Mouse (Mus musculus) neutrophil, adult 65 days (primary cell): ENCODE results near the gene Grip2. TPM values are rescaled to one million over a fixed set of nuclear protein-coding genes. Genes with fewer than 3 reads are reported as not detected.

ENCODE experiments used
- total RNA-seq: library from RNA; stranded (reverse); gene quantifications from 2 replicates; pipeline ENCODE4 v1.2.4, GENCODE M21; 2023

The Grip2 gene
- not detected in 2 replicates for total RNA-seq

GRCm38 (mm10) chr6:91827016-91827570 lies at the start of gene Grip2:
Grip2 (minus strand) TSS chr6:91827250.

Other genes with a start within 250 kb of the Grip2 start
- gene Slc6a6, start 143.2 kb downstream of the Grip2 start, total RNA-seq = 265 and 342 TPM in 2 replicates
- gene Ccdc174, start 50.8 kb upstream of the Grip2 start, total RNA-seq = 42.5 and 45.7 TPM in 2 replicates
- 1.4 and 3.7 TPM in 2 replicates for gene 4930590J08Rik, start 75.6 kb upstream of the Grip2 start, total RNA-seq
- 0.13 TPM in 1 of 2 replicates, not detected in the other for gene Fgd5, start 151.6 kb upstream of the Grip2 start, total RNA-seq